Mouse (Mus musculus): ENCODE measurements around the gene Mroh7.

DNA sequence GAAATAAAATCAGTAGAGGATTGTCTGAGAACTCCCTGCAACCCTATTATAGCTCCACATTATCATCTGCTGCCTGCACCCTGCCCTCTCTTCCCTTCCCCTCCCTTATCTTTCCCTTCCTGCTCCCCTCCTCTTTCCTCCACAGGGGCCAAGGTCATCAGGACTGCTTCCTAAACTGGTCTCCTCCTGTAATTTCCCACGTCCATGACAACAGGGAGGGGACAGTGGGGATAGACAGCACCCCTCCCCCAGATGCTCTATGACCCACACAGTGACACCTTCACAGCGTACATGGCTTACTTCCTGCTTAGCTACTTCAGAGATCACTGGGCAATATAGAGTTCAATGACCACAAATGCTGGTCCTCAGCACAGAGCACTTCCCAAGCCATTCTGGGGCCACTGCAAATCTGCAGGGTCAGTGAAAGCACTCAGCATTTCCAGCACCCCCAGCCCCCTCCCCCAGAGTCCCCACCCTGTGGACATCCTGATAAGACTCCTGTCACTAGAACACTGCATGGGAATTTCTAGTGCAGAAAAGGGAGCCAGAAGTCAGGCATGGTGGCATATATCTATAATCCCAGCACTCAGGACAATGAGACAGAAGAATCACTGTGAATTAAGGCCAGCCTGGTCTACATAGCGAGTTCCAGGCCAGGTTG, 42.0 kb downstream of the Mroh7 start:
- no peak for TF ChIP-seq CTCF (IDR thresholded peaks at IDR 0.05; ENCODE audit: insufficient read depth, low read length)
- no peak for TF ChIP-seq POLR2A (IDR thresholded peaks at IDR 0.05; ENCODE audit: borderline replicate concordance, extremely low read depth, low read depth, low read length)

All from lung, adult 2 months (tissue).